Mouse (Mus musculus): Measurements from ENCODE around the gene Bcan.

The Bcan gene

GRCm38 (mm10) chr3:87972203-87972664 is 27.8 kb downstream of the Bcan start:
- no peak for DNase-seq (ENCODE audit: low read depth, low spot score)

DNA sequence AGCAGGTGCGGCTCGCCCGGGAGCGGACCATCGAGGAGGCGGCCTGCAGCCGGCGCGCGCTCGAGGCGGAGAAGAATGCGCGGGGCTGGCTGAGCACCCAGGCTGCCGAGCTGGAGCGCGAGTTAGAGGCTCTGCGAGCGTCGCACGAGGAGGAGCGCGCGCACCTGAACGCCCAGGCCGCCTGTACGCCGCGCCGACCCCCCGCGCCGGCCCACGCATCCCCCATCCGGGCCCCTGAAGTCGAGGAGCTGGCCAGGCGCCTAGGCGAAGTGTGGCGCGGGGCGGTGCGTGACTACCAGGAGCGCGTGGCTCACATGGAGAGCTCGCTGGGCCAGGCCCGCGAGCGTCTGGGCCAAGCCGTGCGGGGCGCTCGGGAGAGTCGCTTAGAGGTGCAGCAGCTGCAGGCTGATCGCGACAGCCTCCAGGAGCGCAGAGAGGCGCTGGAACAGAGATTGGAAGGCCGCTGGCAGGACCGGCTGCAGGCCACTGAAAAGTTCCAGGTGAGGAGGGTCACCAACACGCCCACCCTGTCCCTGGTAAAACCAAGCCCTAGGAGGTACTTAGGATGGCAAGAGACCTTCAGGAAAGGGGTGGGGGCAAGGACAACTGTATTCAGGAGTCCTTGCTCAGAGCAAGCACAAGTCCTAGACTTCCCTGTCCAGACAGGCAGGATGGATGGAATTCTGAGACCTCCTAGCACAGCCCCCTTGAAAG is 28.4 kb downstream of the Bcan start:
- no peak for DNase-seq (ENCODE audit: low read depth, low spot score)

DNA sequence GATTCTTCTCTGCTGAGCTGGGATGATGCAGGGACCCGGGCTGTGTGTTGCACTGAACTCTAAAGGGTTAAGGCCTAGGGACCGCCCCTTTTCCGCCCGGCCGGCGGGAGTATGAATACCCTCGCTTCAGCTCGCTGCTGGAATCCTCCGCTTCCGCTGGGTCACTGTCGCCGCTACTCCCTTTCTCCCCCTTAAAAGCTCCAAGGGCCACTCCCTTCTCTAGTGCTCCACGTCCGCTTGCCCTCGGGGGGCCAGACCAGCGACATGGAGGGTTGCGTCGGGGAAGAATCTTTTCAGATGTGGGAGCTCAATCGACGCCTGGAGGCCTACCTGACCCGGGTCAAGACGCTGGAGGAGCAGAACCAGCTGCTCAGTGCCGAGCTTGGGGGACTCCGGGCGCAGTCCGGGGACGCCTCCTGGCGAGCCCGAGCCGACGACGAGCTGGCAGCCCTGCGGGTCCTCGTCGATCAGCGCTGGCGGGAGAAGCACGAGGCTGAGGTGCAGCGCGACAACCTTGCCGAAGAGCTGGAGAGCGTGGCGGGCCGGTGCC is 29.0 kb downstream of the Bcan start, which contains the start of gene Nes:
Gene Nes, plus strand, starts transcription at position 140 of the 550 bp plus-strand sequence.
- DNase-seq (ENCODE audit: low read depth, low spot score): no peak

DNA sequence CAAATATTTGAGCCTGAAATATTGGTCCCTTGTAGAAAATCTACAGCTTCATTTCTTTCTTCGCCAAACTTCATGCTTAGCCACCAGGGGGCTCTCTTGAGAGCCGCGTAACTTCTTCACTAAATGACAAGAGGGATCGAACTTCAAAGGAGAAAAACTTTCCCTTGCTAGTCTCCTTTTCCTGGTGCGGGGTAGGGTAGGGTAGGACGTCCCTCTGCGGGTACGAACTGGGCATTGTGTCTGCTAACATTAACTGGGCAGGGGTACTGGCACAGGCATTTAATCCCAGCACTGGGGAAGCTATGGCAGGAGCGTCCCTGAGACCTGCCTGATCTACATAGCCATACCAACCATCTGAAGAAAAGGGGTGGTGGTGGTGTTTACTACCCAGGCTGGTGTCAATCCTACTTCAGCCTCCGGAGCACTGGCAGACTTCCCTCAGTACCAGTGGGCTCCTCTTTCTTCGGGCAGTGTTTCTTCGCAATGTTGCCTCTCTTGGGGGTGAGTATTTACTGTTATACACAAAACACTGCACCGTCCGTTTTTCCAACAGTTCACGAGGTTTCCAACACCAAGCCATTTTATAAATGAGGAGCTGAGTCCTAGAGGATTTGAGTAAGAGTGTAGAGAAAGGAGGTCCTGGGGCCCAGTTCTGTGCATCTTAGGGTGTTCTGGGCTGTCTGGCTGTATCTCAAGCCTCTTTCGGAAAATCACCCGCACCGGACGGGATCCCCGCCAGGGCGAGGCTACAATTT is 29.7 kb downstream of the Bcan start:
- no peak for DNase-seq (ENCODE audit: low read depth, low spot score)

DNA sequence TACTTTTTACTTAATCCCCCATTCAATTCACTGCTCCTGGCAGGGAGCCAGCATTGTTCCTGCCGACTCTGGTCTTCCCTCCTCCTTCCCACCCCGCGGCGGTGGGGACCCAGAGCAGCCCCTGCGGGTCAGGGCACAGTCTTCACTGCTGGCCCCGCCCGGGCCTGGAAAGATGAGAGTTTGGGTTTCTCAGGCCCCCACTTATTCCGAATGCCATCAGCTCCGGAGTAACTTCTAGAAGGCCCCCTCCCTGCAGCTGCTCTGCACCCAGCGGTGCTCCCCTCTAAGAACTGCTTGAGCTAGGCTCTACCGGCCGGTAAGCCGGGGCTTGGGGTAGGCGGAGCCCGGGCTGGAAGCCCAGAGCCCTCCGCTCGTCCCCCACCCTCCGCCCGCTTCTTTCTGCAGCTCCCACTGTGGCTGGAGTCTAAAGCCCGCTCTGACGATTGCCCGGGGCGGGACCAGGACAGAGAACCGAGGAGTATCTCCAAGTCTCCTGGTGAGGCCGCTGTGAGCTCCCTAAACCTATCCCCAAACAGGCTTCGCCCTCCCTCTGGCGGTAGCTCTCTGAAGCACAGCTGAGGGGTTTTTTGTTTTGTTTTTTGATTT is 39.3 kb downstream of the Bcan start:
- peak; percentile 88 for DNase-seq (ENCODE audit: low read depth, low spot score)

- no peak for DNase-seq (ENCODE audit: low read depth, low spot score)
Measured at GRCm38 (mm10) chr3:87960191-87960585, 39.8 kb downstream of the Bcan start.

- DNase-seq (ENCODE audit: low read depth, low spot score): no peak
Measured at GRCm38 (mm10) chr3:87959371-87959770, 40.7 kb downstream of the Bcan start.

- DNase-seq (ENCODE audit: low read depth, low spot score): no peak
Measured at GRCm38 (mm10) chr3:87958967-87959366, 41.1 kb downstream of the Bcan start.

DNA sequence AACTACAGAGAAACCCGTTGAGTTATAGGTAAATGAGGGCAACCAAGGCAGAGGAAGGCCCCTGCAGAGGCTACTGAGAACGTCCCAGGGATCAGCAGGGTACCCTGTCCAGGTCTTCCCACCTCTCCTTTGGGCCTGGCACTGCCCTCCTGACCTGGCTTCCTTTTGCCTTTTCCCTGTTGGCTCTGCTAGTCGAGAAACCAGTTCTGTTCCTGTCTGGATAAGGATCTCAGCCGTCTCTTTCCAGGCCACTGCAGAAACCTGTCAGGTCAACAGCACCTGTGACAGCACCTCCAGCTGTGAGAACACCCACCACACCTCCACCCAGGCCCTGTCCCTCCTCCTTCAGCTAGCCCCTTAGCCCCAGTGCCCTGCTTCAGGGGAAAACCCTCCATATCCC is 41.6 kb downstream of the Bcan start:
- DNase-seq (ENCODE audit: low read depth, low spot score): no peak

DNA sequence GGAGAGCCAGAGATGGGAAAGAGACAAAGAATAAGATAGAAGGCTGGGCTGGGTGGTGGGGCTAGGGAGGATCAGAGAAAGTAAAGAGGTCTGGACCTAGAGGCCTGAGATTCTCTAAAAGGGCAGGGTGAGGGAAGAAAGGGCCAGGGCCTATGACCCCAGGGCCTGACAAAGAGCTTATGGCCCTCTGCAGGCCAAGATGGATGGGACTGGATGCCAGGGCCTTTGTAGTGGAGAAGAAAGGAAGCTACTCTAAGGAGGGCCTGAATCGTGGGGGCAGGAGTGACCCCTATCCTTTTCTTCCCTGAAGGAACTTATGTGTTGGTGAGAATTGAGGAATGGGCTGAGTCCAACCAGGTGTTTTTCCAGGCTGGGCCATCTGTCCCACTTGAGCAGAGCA is 42.0 kb downstream of the Bcan start:
- no peak for DNase-seq (ENCODE audit: low read depth, low spot score)

- no peak for DNase-seq (ENCODE audit: low read depth, low spot score)
Measured at GRCm38 (mm10) chr3:87952440-87952839, 47.6 kb downstream of the Bcan start.

- DNase-seq (ENCODE audit: low read depth, low spot score): no peak
Measured at GRCm38 (mm10) chr3:87951946-87952345, 48.1 kb downstream of the Bcan start.

GRCm38 (mm10) chr3:87949955-87950515 is 50.0 kb downstream of the Bcan start:
- DNase-seq (ENCODE audit: low read depth, low spot score): no peak

- no peak for DNase-seq (ENCODE audit: low read depth, low spot score)
Measured at GRCm38 (mm10) chr3:87949266-87949954, 50.6 kb downstream of the Bcan start.

- no peak for DNase-seq (ENCODE audit: low read depth, low spot score)
Measured at GRCm38 (mm10) chr3:87948378-87949265, 51.4 kb downstream of the Bcan start, which contains the start of gene Crabp2. TSS of gene Crabp2 (plus strand) at chr3:87948666.

DNA sequence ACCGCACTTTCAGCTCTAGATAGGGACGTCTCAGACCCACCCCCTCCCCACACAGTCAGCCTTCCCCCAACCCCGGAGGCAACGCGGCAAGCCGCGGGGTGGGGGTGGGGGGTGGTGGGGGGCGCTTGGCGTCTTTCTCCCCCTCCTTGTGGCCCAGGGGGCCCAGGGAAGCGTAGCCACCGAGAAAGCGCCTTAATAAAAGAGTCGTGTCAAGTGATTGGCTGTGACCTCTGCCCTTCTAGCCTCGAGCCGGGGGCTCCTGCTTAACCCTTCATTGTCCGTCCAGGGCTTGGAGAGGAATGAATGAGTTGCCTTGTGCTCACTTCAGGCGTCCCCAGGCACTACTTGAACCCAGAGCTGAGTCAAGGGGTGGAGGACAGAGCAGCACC is 52.2 kb downstream of the Bcan start:
- no peak for DNase-seq (ENCODE audit: low read depth, low spot score)

DNA sequence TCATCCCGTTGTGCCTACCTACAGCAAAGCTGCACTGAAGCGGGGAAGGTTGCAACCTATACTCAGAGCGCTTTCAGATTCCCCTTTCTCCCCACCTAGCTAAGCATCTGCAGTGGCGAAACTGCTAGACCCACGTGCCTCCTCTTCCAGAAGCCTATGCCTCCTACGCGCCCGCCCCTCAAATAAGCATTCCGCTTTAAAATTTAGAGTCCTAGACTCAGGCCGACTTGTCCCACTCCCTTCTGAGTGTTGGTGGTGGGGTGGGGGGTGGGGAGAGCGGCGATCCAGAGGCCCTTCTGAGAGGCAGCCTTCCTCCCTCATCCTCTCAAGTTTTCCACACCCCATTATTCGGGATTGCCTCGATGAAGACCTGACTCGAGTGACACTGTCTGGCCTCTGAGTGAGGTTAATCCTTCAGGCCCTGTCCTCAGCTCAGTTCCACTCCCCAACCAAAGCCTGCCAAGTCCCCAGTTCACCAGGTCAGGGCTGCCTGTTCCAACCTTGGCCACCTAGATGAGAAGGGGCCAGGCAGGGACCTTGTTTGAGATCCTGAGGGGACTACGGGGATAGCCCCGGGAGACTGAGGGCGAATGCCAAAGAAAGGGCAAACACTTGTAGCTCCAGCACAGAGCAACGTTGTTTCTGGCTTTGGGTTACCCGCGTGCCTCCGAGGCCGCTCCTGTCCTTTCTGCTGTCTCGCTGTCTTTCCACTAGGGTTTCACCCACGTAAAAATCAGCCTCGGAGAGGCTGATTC is 52.8 kb downstream of the Bcan start:
- DNase-seq (ENCODE audit: low read depth, low spot score): no peak

DNA sequence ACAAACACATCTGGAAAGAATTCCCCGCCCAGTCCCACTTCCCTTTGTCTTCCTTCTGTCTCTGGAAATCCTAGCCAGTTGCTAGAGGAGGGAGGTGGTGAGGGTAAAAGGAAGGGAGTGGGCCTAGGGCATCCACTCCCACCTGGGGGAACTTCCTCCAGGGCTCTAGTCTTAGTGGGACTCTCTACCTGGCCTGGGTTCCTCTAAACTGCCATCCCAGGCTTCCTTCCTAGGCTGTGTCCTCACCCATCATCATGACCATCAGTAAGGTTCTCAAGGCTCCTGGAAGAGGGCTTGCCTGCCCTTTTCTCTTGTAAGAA is 53.5 kb downstream of the Bcan start:
- DNase-seq (ENCODE audit: low read depth, low spot score): no peak

DNA sequence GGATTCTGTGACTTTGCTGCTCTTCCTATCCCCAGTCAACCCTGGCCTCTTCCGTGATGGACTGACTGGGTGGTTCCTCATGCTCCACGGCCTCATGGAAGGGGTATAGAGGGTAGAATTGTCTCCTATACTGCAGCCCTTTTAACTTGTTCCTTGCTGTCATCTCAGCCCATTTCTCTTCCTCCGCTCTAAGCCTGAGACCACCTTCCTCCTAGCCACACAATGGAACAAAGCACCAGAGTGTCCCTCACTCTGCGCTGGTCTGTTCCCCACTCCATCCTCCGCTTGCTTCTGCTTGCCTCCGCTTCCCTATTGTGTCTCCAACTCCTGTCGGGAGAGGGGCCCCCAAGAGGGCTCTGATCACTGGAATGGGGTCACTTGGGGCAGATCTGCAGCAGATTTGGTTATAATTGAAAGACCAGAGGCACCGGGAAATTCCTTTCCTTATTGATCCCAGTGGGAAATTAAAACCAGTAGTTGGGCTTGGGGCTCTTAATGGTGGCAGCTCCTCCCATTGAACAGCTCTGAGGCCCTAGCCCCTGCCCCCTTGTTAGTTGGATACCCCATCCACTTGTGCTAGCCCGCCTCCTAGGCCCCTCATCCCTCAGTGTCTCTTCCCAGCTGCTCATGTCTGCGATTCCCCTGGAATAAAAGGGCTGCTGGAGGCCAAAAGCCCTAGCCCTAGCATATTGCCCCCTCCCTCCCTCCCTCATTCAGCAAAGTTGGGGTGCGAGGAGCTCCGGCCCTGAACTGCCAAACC is 54.1 kb downstream of the Bcan start:
- DNase-seq (ENCODE audit: low read depth, low spot score): no peak

Data from retina, postnatal 7 days (tissue).